Mouse (Mus musculus): ENCODE results near the gene Ice2. TPM values are rescaled to one million over a fixed set of nuclear protein-coding genes. Genes with fewer than 3 reads are reported as not detected.

Ice2 gene
- total RNA-seq, 1 experiment, result 10.0 TPM

GRCm38 (mm10) chr9:69398453-69398850 lies 746 bp downstream of the Ice2 start:
- in situ Hi-C loops (cut with MboI; ENCODE audit: low sequenced_read_pairs in 2 of 2, unreplicated experiment in 2 of 2), result no loop called here
- H3K9ac ChIP-seq (ENCODE audit: insufficient read depth, low read depth, low read length, poor library complexity, severe bottlenecking), result peak overlapping the region; percentile 98
- peaks cover 0 to 2% of the 10 kb centered on the region in 2 experiments; a peak in 1 of 4 replicates for H3K4me1 ChIP-seq (ENCODE audit: control insufficient read depth in 2 of 2, insufficient read depth in 2 of 2, low read length in 2 of 2, poor library complexity in 1 of 2)
- peak overlapping the region; percentile 83 to 94 for H3K4me3 ChIP-seq (ENCODE audit: insufficient read depth in 1 of 2, low read depth in 1 of 2, low read length in 2 of 2, poor library complexity in 1 of 2, severe bottlenecking in 1 of 2)
- H3K27ac ChIP-seq (ENCODE audit: insufficient read depth, low read depth, low read length, poor library complexity, severe bottlenecking), result no peak overlapping the region; the same call in 1 of the 2 replicates
- H3K9me3 ChIP-seq (ENCODE audit: control insufficient read depth, insufficient read depth, low read depth, low read length), result no peaks in the 10 kb centered on the region
- no peak for DNase-seq (ENCODE audit: low read depth, low spot score)
- H3K36me3 ChIP-seq (ENCODE audit: control insufficient read depth, insufficient read depth, low read length, poor library complexity, severe bottlenecking), result no peaks in the 10 kb centered on the region
- no peak for TF ChIP-seq MAFK (IDR thresholded peaks at IDR 0.05; ENCODE audit: insufficient read depth, low read depth, low read length)
- no peak for TF ChIP-seq HCFC1 (IDR thresholded peaks at IDR 0.05; ENCODE audit: borderline replicate concordance, insufficient read depth, low read length)
- no peak for TF ChIP-seq ZNF384 (IDR thresholded peaks at IDR 0.05; ENCODE audit: low read depth, low read length)
- TF ChIP-seq ZC3H11A (IDR thresholded peaks at IDR 0.05; ENCODE audit: borderline replicate concordance, low read depth, low read length), result no peak
- no peak for TF ChIP-seq CHD2 (IDR thresholded peaks at IDR 0.05; ENCODE audit: low read depth, low read length)

GRCm38 (mm10) chr9:69404671-69405070 lies 7.0 kb downstream of the Ice2 start:
- no peak for DNase-seq (ENCODE audit: low read depth, low spot score)
- H3K4me3 ChIP-seq (ENCODE audit: insufficient read depth in 1 of 2, low read depth in 1 of 2, low read length in 2 of 2, poor library complexity in 1 of 2, severe bottlenecking in 1 of 2), result no peak overlapping the region
- no peak for TF ChIP-seq CHD2 (IDR thresholded peaks at IDR 0.05; ENCODE audit: low read depth, low read length)

GRCm38 (mm10) chr9:69419476-69419875 lies 21.8 kb downstream of the Ice2 start:
- Histone ChIP-seq H3K4me1 (ENCODE audit: control insufficient read depth in 2 of 2, insufficient read depth in 2 of 2, low read length in 2 of 2, poor library complexity in 1 of 2) (peaks cover 0 to 2% of the 10 kb centered on the region in 2 experiments; a peak in 2 of 4 replicates), H3K27ac (ENCODE audit: insufficient read depth, low read depth, low read length, poor library complexity, severe bottlenecking) (no peak overlapping the region), H3K9ac (ENCODE audit: insufficient read depth, low read depth, low read length, poor library complexity, severe bottlenecking) (no peak overlapping the region), H3K4me3 (ENCODE audit: insufficient read depth in 1 of 2, low read depth in 1 of 2, low read length in 2 of 2, poor library complexity in 1 of 2, severe bottlenecking in 1 of 2) (no peak overlapping the region), H3K9me3 (ENCODE audit: control insufficient read depth, insufficient read depth, low read depth, low read length) (no peaks in the 10 kb centered on the region), H3K36me3 (ENCODE audit: control insufficient read depth, insufficient read depth, low read length, poor library complexity, severe bottlenecking) (peaks cover 7% of the 10 kb centered on the region)
- TF ChIP-seq CHD2 (IDR thresholded peaks at IDR 0.05; ENCODE audit: low read depth, low read length) (no peak), HCFC1 (IDR thresholded peaks at IDR 0.05; ENCODE audit: borderline replicate concordance, insufficient read depth, low read length) (no peak), MAFK (IDR thresholded peaks at IDR 0.05; ENCODE audit: insufficient read depth, low read depth, low read length) (no peak), ZNF384 (IDR thresholded peaks at IDR 0.05; ENCODE audit: low read depth, low read length) (no peak), ZC3H11A (IDR thresholded peaks at IDR 0.05; ENCODE audit: borderline replicate concordance, low read depth, low read length) (no peak)
- in situ Hi-C loops (cut with MboI; ENCODE audit: low sequenced_read_pairs in 2 of 2, unreplicated experiment in 2 of 2), result no loop called here
- no peak for DNase-seq (ENCODE audit: low read depth, low spot score)

More at GRCm38 (mm10) chr9:69404671-69405070, 7.0 kb downstream of the Ice2 start:
- no peaks in the 10 kb centered on the region for H3K4me1 ChIP-seq (ENCODE audit: control insufficient read depth in 2 of 2, insufficient read depth in 2 of 2, low read length in 2 of 2, poor library complexity in 1 of 2)
- H3K9ac ChIP-seq (ENCODE audit: insufficient read depth, low read depth, low read length, poor library complexity, severe bottlenecking), result no peak overlapping the region
- H3K36me3 ChIP-seq (ENCODE audit: control insufficient read depth, insufficient read depth, low read length, poor library complexity, severe bottlenecking), result no peaks in the 10 kb centered on the region
- H3K9me3 ChIP-seq (ENCODE audit: control insufficient read depth, insufficient read depth, low read depth, low read length), result no peaks in the 10 kb centered on the region
- in situ Hi-C loops (cut with MboI; ENCODE audit: low sequenced_read_pairs in 2 of 2, unreplicated experiment in 2 of 2), result no loop called here
- H3K27ac ChIP-seq (ENCODE audit: insufficient read depth, low read depth, low read length, poor library complexity, severe bottlenecking), result no peak overlapping the region

GRCm38 (mm10) chr9:69430531-69430930 lies 32.8 kb downstream of the Ice2 start:
- Histone ChIP-seq H3K4me3 (ENCODE audit: insufficient read depth in 1 of 2, low read depth in 1 of 2, low read length in 2 of 2, poor library complexity in 1 of 2, severe bottlenecking in 1 of 2) (no peak overlapping the region), H3K27ac (ENCODE audit: insufficient read depth, low read depth, low read length, poor library complexity, severe bottlenecking) (no peak overlapping the region), H3K36me3 (ENCODE audit: control insufficient read depth, insufficient read depth, low read length, poor library complexity, severe bottlenecking) (no peaks in the 10 kb centered on the region), H3K9me3 (ENCODE audit: control insufficient read depth, insufficient read depth, low read depth, low read length) (no peaks in the 10 kb centered on the region), H3K4me1 (ENCODE audit: control insufficient read depth in 2 of 2, insufficient read depth in 2 of 2, low read length in 2 of 2, poor library complexity in 1 of 2) (no peaks in the 10 kb centered on the region), H3K9ac (ENCODE audit: insufficient read depth, low read depth, low read length, poor library complexity, severe bottlenecking) (no peak overlapping the region)
- no peak for DNase-seq (ENCODE audit: low read depth, low spot score)
- in situ Hi-C loops (cut with MboI; ENCODE audit: low sequenced_read_pairs in 2 of 2, unreplicated experiment in 2 of 2), result no loop called here
- TF ChIP-seq CHD2 (IDR thresholded peaks at IDR 0.05; ENCODE audit: low read depth, low read length), result no peak
- TF ChIP-seq ZNF384 (IDR thresholded peaks at IDR 0.05; ENCODE audit: low read depth, low read length), result no peak
- TF ChIP-seq ZC3H11A (IDR thresholded peaks at IDR 0.05; ENCODE audit: borderline replicate concordance, low read depth, low read length), result no peak
- TF ChIP-seq HCFC1 (IDR thresholded peaks at IDR 0.05; ENCODE audit: borderline replicate concordance, insufficient read depth, low read length), result no peak
- TF ChIP-seq MAFK (IDR thresholded peaks at IDR 0.05; ENCODE audit: insufficient read depth, low read depth, low read length), result no peak
